Mouse (Mus musculus) liver, embryonic 14.5 days (tissue): ENCODE results near the gene Bcl10.

ENCODE experiments used
- CTCF ChIP-seq: IDR thresholded peaks from 2 replicates; pipeline ENCODE4 v1.5.1; 2016; ENCODE audit warnings: antibody characterized with exemption, low read depth, control low read depth
- EP300 ChIP-seq: IDR thresholded peaks from 2 replicates; pipeline ENCODE4 v1.6.1; 2016; ENCODE audit warnings: antibody characterized with exemption, low read depth

GRCm38 (mm10) chr3:145904850-145905776, 17.5 kb upstream of the Bcl10 start:
- TF ChIP-seq EP300 (no peak), CTCF (peak; percentile 71)
